Mouse (Mus musculus): ENCODE measurements around the gene Pla2g5.

GRCm38 (mm10) chr4:138857576-138857975, 5.7 kb downstream of the Pla2g5 start:
- TF ChIP-seq EP300 (IDR thresholded peaks at IDR 0.05; ENCODE audit: low read depth) = no peak
- TF ChIP-seq CTCF (IDR thresholded peaks at IDR 0.05; ENCODE audit: low read depth) = no peak

Data from liver, embryonic 14.5 days (tissue).